Mouse (Mus musculus): ENCODE results near the gene Fam57a. TPM values are rescaled to one million over a fixed set of nuclear protein-coding genes. Genes with fewer than 3 reads are reported as not detected.
"Not testable (repeated sequence)": the region's sequence is repeated elsewhere in the genome, so short reads cannot be mapped to it uniquely, and the experiment has no call there.

Gene Fam57a
- polyA plus RNA-seq, 1 experiment from 2014 or later, result 5.9 TPM

GRCm38 (mm10) chr11:76180146-76180540, 672 bp downstream of the Fam57a start:
- ChIA-PET POLR2A (no interaction called here), CTCF (no interaction called here)
- no peaks in the 10 kb centered on the region for H3K27me3 ChIP-seq
- no peak for TF ChIP-seq CTCF (IDR thresholded peaks at IDR 0.05)
- DNase-seq (ENCODE audit: low read depth, low spot score) (no peak), ATAC-seq (no peak)
- in situ Hi-C loops (cut with MboI; ENCODE audit: low pct_unique_long_range_greater_than_20kb), result no loop called here

DNA sequence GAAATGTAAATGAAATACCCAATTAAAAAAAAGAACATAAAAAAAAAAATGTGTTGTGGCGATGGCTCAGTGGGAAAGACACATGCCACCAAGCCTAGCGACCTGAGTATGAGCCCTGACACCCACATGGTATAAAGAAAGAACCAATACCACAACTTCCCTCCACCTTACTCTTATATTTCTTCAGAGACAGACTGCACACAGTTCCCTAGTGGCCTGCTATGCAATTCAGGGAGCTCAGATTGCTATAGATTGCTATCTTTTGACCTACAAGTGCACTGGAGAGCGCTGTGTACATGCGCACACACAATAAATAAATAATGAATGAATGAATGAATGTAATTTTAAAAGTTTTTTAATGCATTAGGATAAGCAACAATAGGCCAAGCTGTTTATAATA, 4.3 kb downstream of the Fam57a start:
- TF ChIP-seq CTCF (IDR thresholded peaks at IDR 0.05), result no peak
- DNase-seq (ENCODE audit: low read depth, low spot score), result no peak
- CTCF ChIA-PET, result no interaction called here
- POLR2A ChIA-PET, result interaction anchor here (0.6 kb wide), 1 partner anchor 9 kb away, joined by 3 read pairs; no protein-coding TSS in a partner anchor
- in situ Hi-C loops (cut with MboI; ENCODE audit: low pct_unique_long_range_greater_than_20kb), result no loop called here
- no peak for ATAC-seq
- H3K27me3 ChIP-seq, result no peaks in the 10 kb centered on the region

GRCm38 (mm10) chr11:76186908-76187307, 7.4 kb downstream of the Fam57a start:
- no peaks in the 10 kb centered on the region for H3K27me3 ChIP-seq
- DNase-seq (ENCODE audit: low read depth, low spot score) (no peak), ATAC-seq (no peak)
- TF ChIP-seq CTCF (IDR thresholded peaks at IDR 0.05), result peak; percentile 44
- in situ Hi-C loops (cut with MboI; ENCODE audit: low pct_unique_long_range_greater_than_20kb), result loop anchor here (5.0 kb wide), 1 partner anchor 215 kb away; no protein-coding TSS in a partner anchor
- POLR2A ChIA-PET, result no interaction called here
- CTCF ChIA-PET, result interaction anchor here (1.0 kb wide), 1 partner anchor 9 kb away, joined by 5 read pairs; no protein-coding TSS in a partner anchor

- H3K27me3 ChIP-seq, result no peaks in the 10 kb centered on the region
- ATAC-seq (no peak), DNase-seq (ENCODE audit: low read depth, low spot score) (no peak)
- CTCF ChIA-PET, result interaction anchor here (0.9 to 1.8 kb wide), 4 partner anchors 9 to 210 kb away, joined by 3 to 5 read pairs (median 3); partner anchors contain the start of gene Timm22
- in situ Hi-C loops (cut with MboI; ENCODE audit: low pct_unique_long_range_greater_than_20kb), result no loop called here
- TF ChIP-seq CTCF (IDR thresholded peaks at IDR 0.05), result no peak
- POLR2A ChIA-PET, result interaction anchor here (0.8 to 1.4 kb wide), 2 partner anchors 10 to 22 kb away, joined by 3 to 5 read pairs; partner anchors contain the start of genes Dbil5 and Gemin4
Measured at GRCm38 (mm10) chr11:76196275-76196976, 17.0 kb downstream of the Fam57a start.

DNA sequence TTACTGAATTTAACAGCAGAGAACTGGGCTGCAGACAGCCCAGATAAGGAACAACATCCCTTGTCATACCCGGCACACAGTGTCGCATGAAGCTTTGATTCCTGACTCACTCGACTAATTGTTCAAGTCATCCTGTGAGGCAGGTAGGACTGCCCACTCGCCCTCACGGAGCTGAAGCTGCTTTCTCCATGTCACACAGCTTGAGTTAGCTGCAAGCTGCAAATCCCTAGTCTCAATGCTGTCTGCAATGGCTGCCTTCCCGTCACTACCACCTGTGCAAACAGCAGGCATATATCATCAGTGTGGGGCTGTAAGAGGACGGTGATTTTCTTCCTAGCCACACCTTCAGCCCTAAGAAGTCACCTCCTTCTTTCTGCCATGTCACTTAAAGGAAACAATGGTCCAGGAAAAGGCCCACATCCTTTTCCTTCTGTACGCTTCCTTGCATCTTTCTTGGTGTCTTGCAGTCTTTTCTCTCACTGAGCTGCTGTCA, 17.6 kb downstream of the Fam57a start:
- ChIA-PET POLR2A (interaction anchor here (0.7 to 1.4 kb wide), 2 partner anchors 21 to 334 kb away, joined by 3 to 5 read pairs; partner anchors contain the start of genes Dbil5 and Gemin4), CTCF (interaction anchor here (1.2 to 1.8 kb wide), 3 partner anchors 9 to 210 kb away, joined by 3 to 5 read pairs (median 3); partner anchors contain the start of gene Timm22)
- no peaks in the 10 kb centered on the region for H3K27me3 ChIP-seq

GRCm38 (mm10) chr11:76201761-76202674, 22.5 kb downstream of the Fam57a start:
- in situ Hi-C loops (cut with MboI; ENCODE audit: low pct_unique_long_range_greater_than_20kb), result no loop called here
- DNase-seq (ENCODE audit: low read depth, low spot score) (no peak), ATAC-seq (peak; percentile 78)
- peak; percentile 46 for TF ChIP-seq CTCF (IDR thresholded peaks at IDR 0.05)
- ChIA-PET CTCF (no interaction called here), POLR2A (no interaction called here)
- no peaks in the 10 kb centered on the region for H3K27me3 ChIP-seq

More for the DNA sequence above, 17.6 kb downstream of the Fam57a start:
- ATAC-seq (no peak), DNase-seq (ENCODE audit: low read depth, low spot score) (no peak)
- in situ Hi-C loops (cut with MboI; ENCODE audit: low pct_unique_long_range_greater_than_20kb), result no loop called here
- TF ChIP-seq CTCF (IDR thresholded peaks at IDR 0.05), result no peak

GRCm38 (mm10) chr11:76206793-76207192, 27.3 kb downstream of the Fam57a start:
- DNase-seq (ENCODE audit: low read depth, low spot score) (no peak), ATAC-seq (no peak)
- CTCF ChIA-PET, result no interaction called here
- no peak for TF ChIP-seq CTCF (IDR thresholded peaks at IDR 0.05)
- no peaks in the 10 kb centered on the region for H3K27me3 ChIP-seq
- in situ Hi-C loops (cut with MboI; ENCODE audit: low pct_unique_long_range_greater_than_20kb), result no loop called here
- POLR2A ChIA-PET, result interaction anchor here (0.7 kb wide), 1 partner anchor 11 kb away, joined by 3 read pairs; no protein-coding TSS in a partner anchor

DNA sequence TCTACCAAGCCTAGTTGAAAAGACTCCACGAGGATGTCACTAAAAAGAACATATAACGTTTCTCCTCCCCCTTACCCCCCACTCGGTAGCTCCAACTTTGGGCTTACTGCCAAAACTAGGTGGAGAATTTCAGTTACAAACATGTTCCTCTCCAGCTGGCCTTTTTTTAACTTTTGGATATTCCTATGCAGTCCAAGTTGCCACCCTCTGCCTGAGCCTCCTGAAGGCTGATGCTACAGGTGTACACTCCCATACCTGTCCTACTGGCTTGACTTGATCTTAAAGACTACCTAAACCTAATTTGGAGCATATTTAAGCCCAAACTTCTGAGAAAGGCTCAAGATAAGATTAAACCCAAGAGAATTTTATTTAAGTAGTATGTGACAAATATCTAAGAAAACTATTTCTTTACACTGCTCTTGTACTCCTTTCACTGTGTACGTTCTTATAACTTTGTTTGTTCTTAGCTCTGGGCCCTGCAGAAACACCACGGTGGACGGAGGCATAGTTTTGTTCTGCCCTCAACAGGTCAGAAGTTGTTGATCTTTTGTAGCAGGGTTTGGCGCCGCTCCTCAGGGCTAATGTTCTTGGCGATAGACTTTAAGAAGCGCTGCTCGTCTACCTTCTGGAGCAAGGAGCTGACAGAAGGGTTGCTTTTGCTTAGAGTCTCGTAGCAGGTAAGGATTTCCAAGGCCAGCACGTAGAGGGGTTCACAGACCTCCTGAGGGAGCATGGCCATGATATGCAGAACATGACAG, 30.9 kb downstream of the Fam57a start:
- H3K27me3 ChIP-seq, result no peaks in the 10 kb centered on the region
- in situ Hi-C loops (cut with MboI; ENCODE audit: low pct_unique_long_range_greater_than_20kb), result no loop called here
- ATAC-seq (no peak), DNase-seq (ENCODE audit: low read depth, low spot score) (no peak)
- ChIA-PET POLR2A (interaction anchor here (0.6 kb wide), 4 partner anchors 12 to 690 kb away, joined by 3 to 4 read pairs (median 4); no protein-coding TSS in a partner anchor), CTCF (interaction anchor here (1.6 kb wide), 1 partner anchor 19 kb away, joined by 4 read pairs; no protein-coding TSS in a partner anchor)
- TF ChIP-seq CTCF (IDR thresholded peaks at IDR 0.05), result no peak

DNA sequence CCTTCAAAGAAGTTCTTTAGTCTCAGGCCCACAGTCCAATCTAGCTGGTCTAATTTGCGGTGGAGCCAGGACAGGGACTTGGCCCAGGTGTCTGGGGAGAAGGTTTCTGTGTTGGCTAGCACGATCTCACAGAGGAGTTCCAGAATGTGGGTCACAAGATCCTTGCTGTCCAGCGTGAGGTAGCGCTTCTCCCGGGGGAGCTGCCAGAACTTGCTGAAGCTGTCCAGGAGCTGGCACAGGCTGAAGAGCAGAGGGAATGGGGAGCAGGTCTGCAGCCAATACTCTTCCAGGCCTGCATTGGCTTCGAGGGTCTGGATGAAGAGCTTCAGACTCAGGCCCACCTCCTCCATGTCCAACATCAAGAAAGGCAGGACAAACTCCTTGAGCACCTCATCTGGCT, 32.1 kb downstream of the Fam57a start:
- H3K27me3 ChIP-seq; in situ Hi-C loops (cut with MboI; ENCODE audit: low pct_unique_long_range_greater_than_20kb); POLR2A ChIA-PET; CTCF ChIA-PET; DNase-seq (ENCODE audit: low read depth, low spot score); ATAC-seq: not testable (repeated sequence)

GRCm38 (mm10) chr11:76213841-76214240, 34.4 kb downstream of the Fam57a start:
- in situ Hi-C loops (cut with MboI; ENCODE audit: low pct_unique_long_range_greater_than_20kb), result no loop called here
- TF ChIP-seq CTCF (IDR thresholded peaks at IDR 0.05), result no peak
- no peak for ATAC-seq
- no peaks in the 10 kb centered on the region for H3K27me3 ChIP-seq
- CTCF ChIA-PET, result no interaction called here
- DNase-seq (ENCODE audit: low read depth, low spot score), result no peak
- POLR2A ChIA-PET, result no interaction called here

All from Patski (cell line).